Mouse (Mus musculus) cortical plate, adult 2 months (tissue): Measurements from ENCODE around the gene Haspin. TPM values are rescaled to one million over a fixed set of nuclear protein-coding genes. Genes with fewer than 3 reads are reported as not detected.

ENCODE experiments used
- H3K27ac ChIP-seq: fragments of 200-500 bp; 2 replicates; pipeline ENCODE4 v1.5.1; 2012; ENCODE audit warnings: low read length, control low read depth, inconsistent platforms; ENCODE audit not compliant: insufficient read depth
- H3K4me1 ChIP-seq: fragments of 200-500 bp; 2 replicates; pipeline ENCODE4 v1.6.1; 2011; ENCODE audit warnings: low read length; ENCODE audit not compliant: control insufficient read depth, insufficient read depth
- H3K4me3 ChIP-seq: fragments of 200-500 bp; 2 replicates; pipeline ENCODE4 v1.5.1; 2011; ENCODE audit warnings: mild to moderate bottlenecking, low read length, control low read depth; ENCODE audit not compliant: insufficient read depth
- CTCF ChIP-seq: fragments of 200-500 bp; IDR thresholded peaks from 2 replicates; pipeline ENCODE4 v1.5.1; 2011; ENCODE audit warnings: mild to moderate bottlenecking, control low read depth, low read length; ENCODE audit not compliant: insufficient read depth; ENCODE audit errors: extremely low read depth
- POLR2A ChIP-seq: fragments of 200-500 bp; IDR thresholded peaks from 2 replicates; pipeline ENCODE4 v1.6.1; 2011; ENCODE audit warnings: mild to moderate bottlenecking, low read length, control low read depth; ENCODE audit not compliant: insufficient read depth; ENCODE audit errors: extremely low read depth
- polyA plus RNA-seq: library from polyadenylated mRNA; depleted of rRNA; stranded (reverse); fragments of >200 nt; gene quantifications from 2 replicates; pipeline ENCODE4 v1.2.3, GENCODE M21; 2012

Gene Haspin
- polyA plus RNA-seq, 1 experiment, result 0.13 TPM

- TF ChIP-seq CTCF (no peak), POLR2A (no peak)
- Histone ChIP-seq H3K27ac (no peak overlapping the region), H3K4me3 (no peak overlapping the region), H3K4me1 (no peaks in the 10 kb centered on the region)
These were observed 8.9 kb upstream of the Haspin start for GRCm38 (mm10) chr11:73146975-73147365.

GRCm38 (mm10) chr11:73146026-73146974 lies 8.2 kb upstream of the Haspin start:
- H3K27ac ChIP-seq, result no peak overlapping the region
- H3K4me1 ChIP-seq, result no peaks in the 10 kb centered on the region
- TF ChIP-seq CTCF, result no peak
- no peak for TF ChIP-seq POLR2A
- H3K4me3 ChIP-seq, result no peak overlapping the region

- H3K4me1 ChIP-seq, result no peaks in the 10 kb centered on the region
- H3K27ac ChIP-seq, result no peak overlapping the region
- TF ChIP-seq CTCF, result no peak
- no peak for TF ChIP-seq POLR2A
- no peak overlapping the region for H3K4me3 ChIP-seq
These were observed 6.2 kb upstream of the Haspin start for GRCm38 (mm10) chr11:73144261-73144681.

GRCm38 (mm10) chr11:73137116-73137515 lies 978 bp downstream of the Haspin start:
- H3K27ac ChIP-seq, result no peak overlapping the region
- TF ChIP-seq POLR2A (no peak), CTCF (no peak)
- no peaks in the 10 kb centered on the region for H3K4me1 ChIP-seq
- no peak overlapping the region for H3K4me3 ChIP-seq

GRCm38 (mm10) chr11:73136587-73136986 lies 1.5 kb downstream of the Haspin start:
- TF ChIP-seq POLR2A (no peak), CTCF (no peak)
- no peaks in the 10 kb centered on the region for H3K4me1 ChIP-seq
- no peak overlapping the region for H3K27ac ChIP-seq
- no peak overlapping the region for H3K4me3 ChIP-seq

- no peak for TF ChIP-seq CTCF
- TF ChIP-seq POLR2A, result no peak
- H3K27ac ChIP-seq, result no peak overlapping the region
- H3K4me1 ChIP-seq, result no peaks in the 10 kb centered on the region
- H3K4me3 ChIP-seq, result no peak overlapping the region
These were observed 3.9 kb downstream of the Haspin start for GRCm38 (mm10) chr11:73134222-73134621.

- Histone ChIP-seq H3K4me1 (no peaks in the 10 kb centered on the region), H3K4me3 (no peak overlapping the region), H3K27ac (no peak overlapping the region)
- no peak for TF ChIP-seq POLR2A
- TF ChIP-seq CTCF, result no peak
These were observed 5.1 kb downstream of the Haspin start for GRCm38 (mm10) chr11:73132999-73133398.

GRCm38 (mm10) chr11:73131020-73131419 lies 7.1 kb downstream of the Haspin start:
- Histone ChIP-seq H3K27ac (no peak overlapping the region), H3K4me1 (no peaks in the 10 kb centered on the region), H3K4me3 (no peak overlapping the region)
- no peak for TF ChIP-seq POLR2A
- peak; percentile 55 for TF ChIP-seq CTCF

GRCm38 (mm10) chr11:73126495-73126894 lies 11.6 kb downstream of the Haspin start:
- H3K4me3 ChIP-seq, result no peak overlapping the region
- H3K27ac ChIP-seq, result no peak overlapping the region
- H3K4me1 ChIP-seq, result no peaks in the 10 kb centered on the region
- no peak for TF ChIP-seq CTCF
- TF ChIP-seq POLR2A, result no peak

- TF ChIP-seq POLR2A, result no peak
- TF ChIP-seq CTCF, result no peak
- no peaks in the 10 kb centered on the region for H3K4me1 ChIP-seq
- no peak overlapping the region for H3K4me3 ChIP-seq
- no peak overlapping the region for H3K27ac ChIP-seq
These were observed 26.7 kb downstream of the Haspin start for GRCm38 (mm10) chr11:73111414-73111813.
